Mouse (Mus musculus) brain, embryonic 14.5 days (tissue): ENCODE measurements around the gene Anapc7.

Experiments used
- CTCF ChIP-seq: fragments of 200-500 bp; IDR thresholded peaks from 2 replicates; pipeline ENCODE4 v1.5.1; 2012; ENCODE audit warnings: inconsistent platforms, mild to moderate bottlenecking, moderate library complexity, borderline replicate concordance; ENCODE audit not compliant: insufficient read depth, insufficient read length; ENCODE audit errors: extremely low read depth
- POLR2A ChIP-seq: fragments of 200-500 bp; IDR thresholded peaks from 2 replicates; pipeline ENCODE4 v1.6.1; 2012; ENCODE audit warnings: mild to moderate bottlenecking, inconsistent platforms, borderline replicate concordance; ENCODE audit not compliant: poor library complexity, insufficient read depth, insufficient read length, severe bottlenecking; ENCODE audit errors: extremely low read depth

DNA sequence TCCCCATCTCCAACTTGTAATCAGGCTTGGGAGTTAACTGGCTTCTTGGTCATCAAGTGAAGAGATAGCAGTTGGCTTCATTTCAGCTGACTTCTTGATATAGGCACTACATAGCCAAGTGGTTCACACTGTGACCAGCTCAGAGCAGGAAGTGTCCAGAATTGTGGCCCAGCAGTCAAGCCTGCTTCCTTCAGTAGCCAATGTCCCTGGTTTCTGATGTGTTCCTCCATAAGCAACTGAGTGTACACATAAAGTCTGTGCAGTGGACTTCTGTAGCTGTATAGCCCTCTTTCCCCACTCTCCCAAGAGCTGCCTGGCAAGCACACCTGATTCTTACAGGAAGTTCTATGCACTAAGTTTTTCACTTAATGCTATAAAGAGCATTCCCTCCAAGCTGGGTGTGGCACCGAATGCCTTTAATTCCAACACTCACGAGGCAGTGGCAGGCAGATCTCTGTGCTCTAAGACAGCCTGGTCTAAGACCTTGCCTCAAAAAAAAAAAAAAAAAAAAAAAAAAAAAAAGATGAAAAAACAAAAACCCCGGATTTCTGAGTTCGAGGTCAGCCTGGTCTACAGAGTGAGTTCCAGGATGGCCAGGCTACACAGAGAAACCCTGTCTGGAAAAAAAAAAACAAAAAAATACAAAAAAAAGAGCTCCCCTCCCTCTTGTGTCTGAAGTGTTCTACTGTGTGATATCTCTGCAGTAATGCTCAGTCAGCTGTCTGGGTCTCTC, 44.2 kb upstream of the Anapc7 start:
- TF ChIP-seq POLR2A (no peak), CTCF (no peak)
